Mouse (Mus musculus): ENCODE measurements around the gene Cbr1.

- no peak for TF ChIP-seq CTCF (IDR thresholded peaks at IDR 0.05; ENCODE audit: low read depth, low read length)
- no peak for TF ChIP-seq GATA1 (IDR thresholded peaks at IDR 0.05; ENCODE audit: borderline replicate concordance, low read length)
- no peak for TF ChIP-seq POLR2AphosphoS5 (IDR thresholded peaks at IDR 0.05; ENCODE audit: insufficient replicate concordance, low read depth, low read length)
Observed at GRCm38 (mm10) chr16:93557646-93558045, 48.0 kb upstream of the Cbr1 start.

All from G1E (cell line).